Mouse (Mus musculus) erythroblast, embryonic 14.5 days (primary cell): ENCODE measurements around the gene Tex14. TPM values are rescaled to one million over a fixed set of nuclear protein-coding genes. Genes with fewer than 3 reads are reported as not detected.

Experiments
- H3K27me3 ChIP-seq: 2 replicates; pipeline ENCODE4 v1.6.1; 2012; ENCODE audit warnings: inconsistent platforms; ENCODE audit not compliant: control insufficient read depth
- H3K36me3 ChIP-seq: 2 replicates; pipeline ENCODE4 v1.6.1; 2012; ENCODE audit warnings: mild to moderate bottlenecking, inconsistent platforms; ENCODE audit not compliant: control insufficient read depth
- H3K4me1 ChIP-seq: 2 replicates; pipeline ENCODE4 v1.6.1; 2012; ENCODE audit warnings: inconsistent platforms; ENCODE audit not compliant: control insufficient read depth
- H3K4me3 ChIP-seq: replicated peaks from 2 replicates; pipeline ENCODE3; 2012; ENCODE audit warnings: moderate library complexity, mild to moderate bottlenecking, inconsistent platforms
- H3K9me3 ChIP-seq: 2 replicates; pipeline ENCODE4 v1.6.1; 2012; ENCODE audit warnings: low read length, inconsistent platforms, mixed read lengths; ENCODE audit not compliant: control insufficient read depth
- GATA1 ChIP-seq: IDR thresholded peaks from 2 replicates; pipeline ENCODE4 v1.6.1; 2012; ENCODE audit warnings: low read length, inconsistent platforms, mixed read lengths
- TAL1 ChIP-seq: IDR thresholded peaks from 3 replicates; pipeline ENCODE4 v1.6.1; 2012; ENCODE audit warnings: low read length, inconsistent platforms, mixed read lengths
- polyA plus RNA-seq: library from polyadenylated mRNA; stranded (reverse); fragments of >175 nt; gene quantifications from 2 replicates; pipeline ENCODE4 v1.2.3, GENCODE M21; 2012

Tex14 gene
- polyA plus RNA-seq, 1 experiment, result not detected

- no peaks in the 10 kb centered on the region for H3K36me3 ChIP-seq
- TF ChIP-seq TAL1 (no peak), GATA1 (no peak)
- H3K4me3 ChIP-seq, result no peak overlapping the region
- H3K9me3 ChIP-seq, result no peaks in the 10 kb centered on the region
- H3K27me3 ChIP-seq, result peaks cover 6% of the 10 kb centered on the region
- no peaks in the 10 kb centered on the region for H3K4me1 ChIP-seq
Measured at GRCm38 (mm10) chr11:87571361-87571950, 166.6 kb downstream of the Tex14 start.

GRCm38 (mm10) chr11:87573751-87574150 is 168.9 kb downstream of the Tex14 start:
- no peak for TF ChIP-seq TAL1
- no peak for TF ChIP-seq GATA1
- Histone ChIP-seq H3K27me3 (peaks cover 6% of the 10 kb centered on the region), H3K36me3 (no peaks in the 10 kb centered on the region), H3K4me3 (no peak overlapping the region), H3K9me3 (no peaks in the 10 kb centered on the region), H3K4me1 (peaks cover 15% of the 10 kb centered on the region)

GRCm38 (mm10) chr11:87574520-87575180 is 169.8 kb downstream of the Tex14 start:
- peaks cover 22% of the 10 kb centered on the region for H3K4me1 ChIP-seq
- H3K36me3 ChIP-seq, result no peaks in the 10 kb centered on the region
- no peaks in the 10 kb centered on the region for H3K9me3 ChIP-seq
- H3K4me3 ChIP-seq, result no peak overlapping the region
- peaks cover 6% of the 10 kb centered on the region for H3K27me3 ChIP-seq
- TF ChIP-seq GATA1 (no peak), TAL1 (no peak)

GRCm38 (mm10) chr11:87577601-87578248 is 172.9 kb downstream of the Tex14 start:
- Histone ChIP-seq H3K4me3 (peak overlapping the region; percentile 66), H3K9me3 (no peaks in the 10 kb centered on the region), H3K4me1 (peaks cover 22% of the 10 kb centered on the region), H3K27me3 (no peaks in the 10 kb centered on the region), H3K36me3 (no peaks in the 10 kb centered on the region)
- TF ChIP-seq GATA1 (no peak), TAL1 (no peak)

GRCm38 (mm10) chr11:87578249-87578962 is 173.5 kb downstream of the Tex14 start:
- no peaks in the 10 kb centered on the region for H3K9me3 ChIP-seq
- peak overlapping the region; percentile 66 for H3K4me3 ChIP-seq
- TF ChIP-seq TAL1, result no peak
- TF ChIP-seq GATA1, result no peak
- H3K4me1 ChIP-seq, result peaks cover 22% of the 10 kb centered on the region
- no peaks in the 10 kb centered on the region for H3K36me3 ChIP-seq
- H3K27me3 ChIP-seq, result no peaks in the 10 kb centered on the region

- Histone ChIP-seq H3K4me3 (peak overlapping the region; percentile 66), H3K9me3 (no peaks in the 10 kb centered on the region), H3K4me1 (peaks cover 22% of the 10 kb centered on the region), H3K36me3 (no peaks in the 10 kb centered on the region), H3K27me3 (no peaks in the 10 kb centered on the region)
- TF ChIP-seq TAL1 (no peak), GATA1 (no peak)
Measured at GRCm38 (mm10) chr11:87578963-87579601, 174.2 kb downstream of the Tex14 start.

GRCm38 (mm10) chr11:87579713-87580112 is 174.8 kb downstream of the Tex14 start:
- Histone ChIP-seq H3K4me1 (peaks cover 22% of the 10 kb centered on the region), H3K9me3 (no peaks in the 10 kb centered on the region), H3K36me3 (no peaks in the 10 kb centered on the region), H3K4me3 (no peak overlapping the region), H3K27me3 (no peaks in the 10 kb centered on the region)
- TF ChIP-seq TAL1 (no peak), GATA1 (no peak)

GRCm38 (mm10) chr11:87580543-87581085 is 175.7 kb downstream of the Tex14 start:
- peaks cover 22% of the 10 kb centered on the region for H3K4me1 ChIP-seq
- TF ChIP-seq TAL1 (no peak), GATA1 (no peak)
- no peaks in the 10 kb centered on the region for H3K9me3 ChIP-seq
- H3K27me3 ChIP-seq, result no peaks in the 10 kb centered on the region
- H3K36me3 ChIP-seq, result no peaks in the 10 kb centered on the region
- no peak overlapping the region for H3K4me3 ChIP-seq
